Mouse (Mus musculus): ENCODE measurements at regions not wholly inside any gene's neighbourhood (a gene's known extent, or its start where the extent isn't known, plus 50 kb on each side); places are given as distances from the start of the nearest gene placed in this dataset.
"Not testable (repeated sequence)": the region's sequence is repeated elsewhere in the genome, so short reads cannot be mapped to it uniquely, and the experiment has no call there.

GRCm38 (mm10) chr4:18620361-18620760, 984.9 kb upstream of the Gm12353 start:
- no peak for DNase-seq (ENCODE audit: low read depth, low spot score)

DNA sequence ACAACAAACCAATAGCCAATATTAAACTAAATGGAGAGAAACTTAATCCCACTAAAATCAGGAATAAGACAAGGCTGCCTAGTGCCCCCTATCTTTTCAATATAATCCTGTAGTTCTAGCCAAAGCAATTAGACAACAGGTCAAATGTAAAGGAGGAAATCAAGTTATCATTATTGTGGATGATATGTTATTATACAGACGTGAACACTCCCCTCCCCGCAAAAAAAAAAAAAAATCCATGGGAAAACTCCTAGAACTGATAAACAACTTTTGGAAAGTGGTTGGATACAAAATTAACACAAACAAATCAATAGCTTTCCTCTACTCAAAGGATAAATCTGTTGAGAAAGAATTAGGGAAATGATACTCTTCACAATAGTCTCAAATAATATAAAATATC, 966.2 kb upstream of the Gm12353 start:
- no peak for DNase-seq (ENCODE audit: low read depth, low spot score)

GRCm38 (mm10) chr4:18649153-18649552, 956.1 kb upstream of the Gm12353 start:
- DNase-seq (ENCODE audit: low read depth, low spot score): peak; percentile 50

DNA sequence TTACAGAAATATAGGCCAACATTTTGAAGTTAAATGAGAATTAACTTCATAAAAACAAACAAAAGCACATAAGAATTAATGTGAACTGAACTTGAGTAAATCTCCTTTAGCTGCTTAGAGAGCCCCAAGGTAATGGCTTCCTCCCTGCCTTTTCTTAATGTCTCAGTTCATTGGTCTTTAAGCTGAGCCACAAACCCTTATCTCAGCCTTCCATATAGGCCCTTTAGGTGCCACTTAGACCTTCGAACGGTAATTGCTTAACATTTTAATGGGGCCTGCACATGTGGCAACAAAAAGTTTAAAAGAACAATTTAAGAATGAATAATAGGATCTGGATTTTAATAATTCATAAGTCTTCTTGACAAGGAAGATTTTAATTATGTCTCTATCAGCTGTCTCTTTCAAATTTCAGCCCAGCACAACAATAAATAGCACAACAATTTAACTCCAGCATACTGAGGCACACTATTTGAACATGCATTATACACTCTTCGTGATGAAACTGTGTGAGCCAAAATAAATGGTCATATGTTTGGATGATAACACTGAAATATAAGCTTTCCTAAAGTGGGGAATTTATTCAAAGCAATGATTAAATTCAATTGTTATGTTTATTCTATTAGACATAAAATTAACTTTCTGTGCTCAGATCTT, 919.2 kb upstream of the Gm12353 start:
- no peak for DNase-seq (ENCODE audit: low read depth, low spot score)

- DNase-seq (ENCODE audit: low read depth, low spot score): no peak
Measured at GRCm38 (mm10) chr4:18694076-18694475, 911.2 kb upstream of the Gm12353 start.

- no peak for DNase-seq (ENCODE audit: low read depth, low spot score)
Measured at GRCm38 (mm10) chr4:18696246-18696645, 909.0 kb upstream of the Gm12353 start.

DNA sequence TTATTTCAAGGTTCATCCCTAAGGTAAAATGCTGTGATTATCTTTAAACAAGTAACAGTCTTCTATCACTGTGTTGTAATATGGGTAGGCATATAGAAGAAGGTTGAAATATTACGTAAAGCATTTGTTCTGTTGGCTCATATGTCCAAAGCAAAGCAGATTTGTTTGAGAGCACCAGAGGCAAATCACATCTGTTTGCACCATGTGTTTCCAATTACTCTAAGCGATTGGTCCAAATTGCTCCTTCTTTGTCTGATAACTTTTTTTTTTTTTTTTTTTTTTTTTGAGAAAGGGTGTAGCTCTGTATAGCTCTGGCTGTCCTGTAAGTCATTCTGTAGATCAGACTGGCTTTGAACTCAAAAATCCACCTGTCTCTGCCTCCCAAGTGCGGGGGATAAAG, 861.0 kb upstream of the Gm12353 start:
- no peak for DNase-seq (ENCODE audit: low read depth, low spot score)

DNA sequence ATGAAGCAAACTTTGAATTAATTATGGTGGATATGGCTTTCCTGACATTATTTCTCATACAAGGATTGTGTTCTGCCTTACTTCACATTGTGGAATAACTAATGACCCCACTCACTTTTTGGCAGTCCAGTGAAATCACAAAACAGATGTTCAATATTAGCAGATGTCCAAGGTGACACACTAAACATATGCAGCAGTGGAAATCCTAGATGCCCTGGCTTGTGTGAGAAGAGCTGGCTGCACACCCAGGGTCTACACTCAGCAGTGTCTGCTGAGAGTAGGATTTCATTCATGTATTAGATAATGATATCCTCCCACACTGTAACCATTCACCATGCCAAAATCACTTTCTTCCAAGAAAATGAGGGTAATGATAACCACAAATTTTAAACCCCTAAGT, 816.9 kb upstream of the Gm12353 start:
- DNase-seq (ENCODE audit: low read depth, low spot score): no peak

DNA sequence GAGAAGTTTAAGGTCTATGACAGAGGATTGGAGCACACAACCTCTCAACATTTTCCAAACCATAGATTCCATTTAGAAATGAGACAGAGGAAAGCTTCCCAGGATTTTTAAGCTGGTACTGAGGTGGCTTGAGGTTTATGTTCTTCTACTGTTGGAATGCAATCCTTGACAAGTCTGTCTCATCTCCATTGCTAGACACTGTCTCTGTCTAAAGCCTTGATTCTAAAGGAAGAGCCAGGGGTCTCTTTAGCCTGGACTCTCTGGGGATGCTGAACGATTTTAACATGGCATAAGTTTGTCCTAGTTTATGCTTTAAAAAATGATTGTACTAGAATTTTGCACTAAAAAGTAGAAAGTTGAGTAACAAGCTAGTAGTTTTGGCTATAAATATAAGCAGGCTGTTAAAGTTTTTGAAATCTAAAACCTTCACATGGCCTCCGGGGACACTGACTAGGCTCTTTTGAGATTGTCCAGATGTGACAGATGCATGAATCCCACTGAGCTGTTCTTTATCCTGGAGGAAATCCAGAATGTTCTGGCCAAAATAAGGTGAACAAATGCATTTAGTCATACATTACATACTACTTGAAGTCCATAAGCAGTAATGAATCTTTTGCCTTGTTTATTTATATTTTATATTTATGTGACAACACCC, 809.4 kb upstream of the Gm12353 start:
- peak; percentile 77 for DNase-seq (ENCODE audit: low read depth, low spot score)

DNA sequence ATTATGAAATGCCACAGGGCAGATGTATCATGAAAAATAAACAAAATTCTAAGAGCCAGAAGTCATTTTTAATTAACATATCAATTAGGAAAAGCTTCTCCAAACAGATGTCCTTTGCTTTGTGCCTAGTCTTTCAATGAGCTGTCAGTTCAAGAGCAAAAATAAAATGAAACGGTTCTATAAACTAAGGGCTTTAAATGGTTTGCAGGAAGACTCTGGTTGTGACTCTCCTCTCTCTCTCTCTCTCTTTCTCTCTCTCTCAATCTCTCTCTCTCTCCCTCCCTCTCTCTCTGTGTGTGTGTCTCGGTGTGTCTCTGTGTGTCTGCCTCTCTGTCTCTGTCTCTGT, 808.9 kb upstream of the Gm12353 start:
- no peak for DNase-seq (ENCODE audit: low read depth, low spot score)

- DNase-seq (ENCODE audit: low read depth, low spot score): not testable (repeated sequence)
Measured at GRCm38 (mm10) chr4:18803109-18803508, 802.1 kb upstream of the Gm12353 start.

All from 3T3-L1 (cell line).